Mouse (Mus musculus) limb, embryonic 10.5 days (tissue): ENCODE results near the gene Dgkg. TPM values are rescaled to one million over a fixed set of nuclear protein-coding genes. Genes with fewer than 3 reads are reported as not detected.

Experiments
- DNase-seq: peaks from one replicate; pipeline ENCODE4 v3.0.0-alpha.2; 2017; ENCODE audit warnings: low spot score
- H3K27ac ChIP-seq: fragments of 300-500 bp; sonication (generic); 2 replicates; pipeline ENCODE4 v1.5.1; 2016; ENCODE audit warnings: mild to moderate bottlenecking
- H3K27me3 ChIP-seq: fragments of 300-500 bp; sonication (generic); 2 replicates; pipeline ENCODE4 v1.6.1; 2016; ENCODE audit warnings: low read depth, mild to moderate bottlenecking; ENCODE audit not compliant: poor library complexity, severe bottlenecking
- H3K36me3 ChIP-seq: fragments of 300-500 bp; sonication (generic); 2 replicates; pipeline ENCODE4 v1.6.1; 2016; ENCODE audit warnings: mild to moderate bottlenecking, moderate library complexity
- H3K4me1 ChIP-seq: fragments of 300-500 bp; sonication (generic); 2 replicates; pipeline ENCODE4 v1.6.1; 2016
- H3K4me3 ChIP-seq: fragments of 300-500 bp; sonication (generic); 2 replicates; pipeline ENCODE4 v1.5.1; 2016; ENCODE audit warnings: mild to moderate bottlenecking, moderate library complexity
- H3K9me3 ChIP-seq: fragments of 300-500 bp; sonication (generic); replicated peaks from 2 replicates; pipeline ENCODE4 v1.6.1; 2016; ENCODE audit warnings: mild to moderate bottlenecking
- WGBS: fragments of 180-500 bp; shearing (Covaris S2); methylation state at CpG from one replicate; pipeline ENCODE4 v1.1.7; 2016; 5-methylcytosine and 5-hydroxymethylcytosine counted together
- polyA plus RNA-seq: library from polyadenylated mRNA; unstranded; fragments of >200 nt; fragmentation: Nextera tagmentation; extraction: Ambion mirVana; gene quantifications from 2 replicates; pipeline ENCODE4 v1.2.1, GENCODE M21; 2016

Dgkg gene
- polyA plus RNA-seq, 1 experiment from 2014 or later, result 0.29 TPM

- no peak for DNase-seq
- Histone ChIP-seq H3K4me3 (no peak overlapping the region), H3K27me3 (0 out of 2 replicates have a peak, but pooled peaks cover 3% of the 10 kb centered on the region), H3K27ac (peak overlapping the region; percentile 63; the same call in 1 of the 2 replicates), H3K9me3 (no peaks in the 10 kb centered on the region), H3K4me1 (peaks cover 22% of the 10 kb centered on the region), H3K36me3 (no peaks in the 10 kb centered on the region)
- WGBS, result 63% methylated on average over 6 of the region's 6 CpGs
These were observed 212.2 kb downstream of the Dgkg start for GRCm38 (mm10) chr16:22444786-22445185.

GRCm38 (mm10) chr16:22442202-22442601, 214.8 kb downstream of the Dgkg start:
- Histone ChIP-seq H3K27ac (no peak overlapping the region), H3K9me3 (no peaks in the 10 kb centered on the region), H3K36me3 (0 out of 2 replicates have a peak, but pooled peaks cover 3% of the 10 kb centered on the region), H3K4me1 (peaks cover 29% of the 10 kb centered on the region), H3K27me3 (0 out of 2 replicates have a peak, but pooled peaks cover 3% of the 10 kb centered on the region), H3K4me3 (no peak overlapping the region)
- WGBS, result 72% methylated on average over 7 of the region's 7 CpGs
- DNase-seq, result no peak

DNA sequence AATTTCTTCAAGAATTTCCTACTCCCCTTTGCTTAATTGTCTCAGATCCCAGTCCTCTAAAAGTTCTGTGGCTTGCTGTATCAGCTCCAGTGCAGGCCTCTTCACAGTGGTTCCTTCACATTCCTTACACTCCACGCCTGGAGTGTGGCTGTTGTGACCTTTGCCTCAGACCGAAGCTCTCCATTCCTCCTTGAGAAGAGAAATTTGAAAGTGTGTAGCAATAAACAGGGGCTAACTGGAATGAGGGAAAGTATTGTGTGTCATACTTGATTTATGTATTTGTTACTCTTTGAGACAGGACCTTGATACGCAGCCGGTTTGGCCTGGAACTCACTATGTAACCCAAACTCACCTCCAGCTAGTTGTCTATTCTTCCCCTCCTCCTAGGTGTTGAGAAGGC, 215.7 kb downstream of the Dgkg start:
- H3K27me3 ChIP-seq, result 0 out of 2 replicates have a peak, but pooled peaks cover 3% of the 10 kb centered on the region

GRCm38 (mm10) chr16:22440269-22440668, 216.8 kb downstream of the Dgkg start:
- Histone ChIP-seq H3K27ac (peak overlapping the region; percentile 95), H3K27me3 (0 out of 2 replicates have a peak, but pooled peaks cover 3% of the 10 kb centered on the region), H3K36me3 (peaks cover 9% of the 10 kb centered on the region), H3K9me3 (no peaks in the 10 kb centered on the region), H3K4me1 (peaks cover 32% of the 10 kb centered on the region), H3K4me3 (peak overlapping the region; percentile 87)
- WGBS, result under 1% methylated on average over 18 of the region's 18 CpGs
- DNase-seq, result peak; percentile 70

More for the DNA sequence above, 215.7 kb downstream of the Dgkg start:
- H3K4me3 ChIP-seq, result no peak overlapping the region
- H3K4me1 ChIP-seq, result peaks cover 31% of the 10 kb centered on the region
- WGBS, result 75% methylated on average over 4 of the region's 4 CpGs
- no peak for DNase-seq
- 0 out of 2 replicates have a peak, but pooled peaks cover 3% of the 10 kb centered on the region for H3K36me3 ChIP-seq
- H3K9me3 ChIP-seq, result no peaks in the 10 kb centered on the region
- 0 out of 2 replicates have a peak overlapping the region, but pooled peaks have one; percentile 95 for H3K27ac ChIP-seq

- H3K27me3 ChIP-seq, result 0 out of 2 replicates have a peak, but pooled peaks cover 3% of the 10 kb centered on the region
- under 1% methylated on average over 61 of the region's 63 CpGs for WGBS
- peak within 1 kb of the TSS; percentile 95 for H3K27ac ChIP-seq
- H3K4me1 ChIP-seq, result peaks cover 36% of the 10 kb centered on the region
- DNase-seq, result peak; percentile 96
- no peaks in the 10 kb centered on the region for H3K9me3 ChIP-seq
- H3K36me3 ChIP-seq, result peaks cover 15% of the 10 kb centered on the region
- peak within 1 kb of the TSS; percentile 87 for H3K4me3 ChIP-seq
These were observed 217.4 kb downstream of the Dgkg start, which contains the start of gene Etv5 for GRCm38 (mm10) chr16:22439499-22440177. TSS of gene Etv5 (minus strand) at chr16:22439719.

DNA sequence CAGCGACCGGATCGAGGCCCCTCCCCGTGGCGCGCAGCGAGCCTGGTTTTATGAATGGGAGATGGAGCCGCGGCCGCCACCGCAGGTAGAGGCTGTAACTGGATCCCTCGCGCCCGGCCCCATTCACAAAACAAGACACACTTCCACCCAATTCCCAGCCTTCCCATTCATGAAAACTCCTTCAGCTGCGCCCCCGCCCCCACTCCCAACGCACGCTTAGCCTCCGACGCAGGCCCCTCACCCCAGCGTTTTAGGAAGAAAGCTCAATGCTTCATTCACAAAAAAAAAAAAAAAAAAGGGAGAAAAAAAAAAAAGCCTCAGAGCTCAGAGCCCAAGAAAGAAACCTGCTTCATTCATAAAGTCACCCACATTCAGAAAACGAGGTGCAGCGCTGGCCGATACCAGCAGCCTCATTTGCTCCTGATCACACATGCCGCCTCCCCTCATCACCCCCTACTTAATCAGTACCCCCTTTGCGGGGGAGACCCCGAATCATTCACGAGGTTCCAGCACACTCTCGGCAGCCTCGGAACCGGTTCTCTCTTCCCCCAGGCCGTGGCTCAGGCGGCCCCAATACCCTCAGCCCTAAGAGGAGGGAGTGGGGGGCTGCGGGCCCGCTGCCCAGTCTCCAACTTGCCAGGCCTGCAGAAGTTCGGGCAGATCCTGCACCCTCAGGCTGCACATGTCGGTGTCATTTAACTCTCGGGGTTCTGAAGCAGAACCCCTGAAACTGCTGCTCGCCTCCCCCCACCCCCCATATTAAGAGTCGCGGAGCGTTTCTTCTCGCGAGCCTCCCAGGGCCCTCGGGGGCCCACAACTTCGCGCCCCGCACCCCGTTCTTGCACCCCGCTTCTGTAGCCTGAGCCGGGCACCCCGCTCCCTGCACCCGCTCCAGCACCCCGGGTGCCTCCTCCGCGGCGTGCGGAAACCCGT, 218.3 kb downstream of the Dgkg start:
- under 1% methylated on average over 59 of the region's 59 CpGs for WGBS
- Histone ChIP-seq H3K4me1 (peaks cover 38% of the 10 kb centered on the region), H3K36me3 (peaks cover 16% of the 10 kb centered on the region), H3K4me3 (peak overlapping the region; percentile 87), H3K27ac (peak overlapping the region; percentile 95), H3K27me3 (0 out of 2 replicates have a peak, but pooled peaks cover 3% of the 10 kb centered on the region), H3K9me3 (no peaks in the 10 kb centered on the region)
- DNase-seq, result peak; percentile 95

GRCm38 (mm10) chr16:22436106-22436505, 220.9 kb downstream of the Dgkg start:
- no peak overlapping the region for H3K4me3 ChIP-seq
- H3K4me1 ChIP-seq, result peaks cover 40% of the 10 kb centered on the region
- no peaks in the 10 kb centered on the region for H3K9me3 ChIP-seq
- WGBS, result 64% methylated on average over 6 of the region's 6 CpGs
- no peak overlapping the region for H3K27ac ChIP-seq
- no peaks in the 10 kb centered on the region for H3K27me3 ChIP-seq
- H3K36me3 ChIP-seq, result peaks cover 36% of the 10 kb centered on the region
- DNase-seq, result no peak

GRCm38 (mm10) chr16:22434530-22434929, 222.5 kb downstream of the Dgkg start:
- Histone ChIP-seq H3K9me3 (no peaks in the 10 kb centered on the region), H3K27ac (0 out of 2 replicates have a peak overlapping the region, but pooled peaks have one; percentile 70), H3K36me3 (peaks cover 47% of the 10 kb centered on the region), H3K4me3 (no peak overlapping the region), H3K27me3 (no peaks in the 10 kb centered on the region), H3K4me1 (peaks cover 39% of the 10 kb centered on the region)
- 55% methylated on average over 5 of the region's 5 CpGs for WGBS
- DNase-seq, result no peak

DNA sequence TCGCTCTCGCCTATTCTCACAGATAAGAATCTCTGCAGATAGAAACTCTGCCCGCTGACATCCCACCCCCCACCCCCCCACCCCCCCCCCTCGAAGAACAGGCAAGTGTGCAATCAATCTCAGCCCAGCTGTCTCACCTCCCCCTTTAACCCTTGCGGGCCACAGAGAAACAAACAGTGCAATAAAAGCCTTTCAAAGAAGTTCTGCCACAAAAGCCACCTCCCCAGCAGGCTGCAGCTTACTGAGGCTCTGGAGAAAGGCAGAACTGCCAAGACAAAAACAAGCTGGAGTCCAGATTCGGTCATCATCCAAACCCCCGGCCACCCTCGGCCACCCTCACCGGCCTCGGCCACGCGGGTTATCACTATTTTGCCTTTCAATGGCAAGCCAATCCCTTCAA, 223.1 kb downstream of the Dgkg start:
- no peak for DNase-seq

DNA sequence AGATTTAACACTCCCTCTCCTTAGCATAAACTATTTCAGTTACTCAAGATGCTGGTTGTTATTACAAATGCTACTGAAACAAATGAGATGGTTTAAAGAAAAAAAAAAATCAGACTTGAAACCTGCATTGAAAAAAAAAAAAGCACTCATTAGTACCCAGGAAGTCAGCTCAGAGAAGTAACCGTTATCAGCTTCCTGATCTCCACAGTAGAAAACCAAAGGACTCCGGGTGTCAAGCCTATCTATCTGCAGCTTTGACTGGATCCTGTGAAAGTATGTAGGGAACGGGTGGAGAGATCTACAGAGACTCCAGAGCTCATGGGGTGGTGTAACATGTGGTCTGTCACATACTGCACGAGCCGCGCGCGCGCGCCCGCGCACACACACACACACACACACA, 225.2 kb downstream of the Dgkg start:
- Histone ChIP-seq H3K36me3 (peaks cover 59% of the 10 kb centered on the region), H3K27me3 (no peaks in the 10 kb centered on the region), H3K4me1 (peaks cover 48% of the 10 kb centered on the region), H3K9me3 (no peaks in the 10 kb centered on the region), H3K27ac (no peak overlapping the region), H3K4me3 (no peak overlapping the region)
- WGBS, result 84% methylated on average over 12 of the region's 12 CpGs
- no peak for DNase-seq

More for the DNA sequence above, 223.1 kb downstream of the Dgkg start:
- peak overlapping the region; percentile 70 for H3K27ac ChIP-seq
- H3K4me3 ChIP-seq, result 0 out of 2 replicates have a peak overlapping the region, but pooled peaks have one; percentile 13
- no peaks in the 10 kb centered on the region for H3K9me3 ChIP-seq
- peaks cover 44% of the 10 kb centered on the region for H3K36me3 ChIP-seq
- 19% methylated on average over 12 of the region's 12 CpGs for WGBS
- peaks cover 42% of the 10 kb centered on the region for H3K4me1 ChIP-seq
- no peaks in the 10 kb centered on the region for H3K27me3 ChIP-seq

DNA sequence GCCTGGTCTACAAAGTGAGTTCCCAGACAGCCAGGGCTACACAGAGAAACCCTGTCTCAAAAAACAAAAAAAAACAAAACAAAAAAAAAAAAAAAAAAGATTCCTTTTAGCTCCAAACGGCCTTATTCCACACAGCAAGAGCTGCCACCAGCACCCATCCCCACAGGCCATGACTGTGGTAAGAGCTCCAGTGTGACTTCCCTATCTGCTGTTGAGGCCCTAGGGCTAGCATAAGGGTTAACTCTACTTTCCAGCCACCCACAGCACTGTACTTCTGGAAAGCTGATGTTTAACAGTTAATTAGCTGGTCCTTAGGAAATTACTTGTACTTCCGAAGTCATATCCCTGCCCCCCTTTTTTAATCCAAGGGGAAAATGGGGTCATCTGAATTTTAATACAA, 225.7 kb downstream of the Dgkg start:
- Histone ChIP-seq H3K4me1 (peaks cover 47% of the 10 kb centered on the region), H3K27me3 (no peaks in the 10 kb centered on the region), H3K27ac (no peak overlapping the region), H3K36me3 (peaks cover 61% of the 10 kb centered on the region), H3K4me3 (no peak overlapping the region), H3K9me3 (no peaks in the 10 kb centered on the region)
- whole genome bisulfite sequencing, result 81% methylated on average over 2 of the region's 2 CpGs
- DNase-seq, result no peak

DNA sequence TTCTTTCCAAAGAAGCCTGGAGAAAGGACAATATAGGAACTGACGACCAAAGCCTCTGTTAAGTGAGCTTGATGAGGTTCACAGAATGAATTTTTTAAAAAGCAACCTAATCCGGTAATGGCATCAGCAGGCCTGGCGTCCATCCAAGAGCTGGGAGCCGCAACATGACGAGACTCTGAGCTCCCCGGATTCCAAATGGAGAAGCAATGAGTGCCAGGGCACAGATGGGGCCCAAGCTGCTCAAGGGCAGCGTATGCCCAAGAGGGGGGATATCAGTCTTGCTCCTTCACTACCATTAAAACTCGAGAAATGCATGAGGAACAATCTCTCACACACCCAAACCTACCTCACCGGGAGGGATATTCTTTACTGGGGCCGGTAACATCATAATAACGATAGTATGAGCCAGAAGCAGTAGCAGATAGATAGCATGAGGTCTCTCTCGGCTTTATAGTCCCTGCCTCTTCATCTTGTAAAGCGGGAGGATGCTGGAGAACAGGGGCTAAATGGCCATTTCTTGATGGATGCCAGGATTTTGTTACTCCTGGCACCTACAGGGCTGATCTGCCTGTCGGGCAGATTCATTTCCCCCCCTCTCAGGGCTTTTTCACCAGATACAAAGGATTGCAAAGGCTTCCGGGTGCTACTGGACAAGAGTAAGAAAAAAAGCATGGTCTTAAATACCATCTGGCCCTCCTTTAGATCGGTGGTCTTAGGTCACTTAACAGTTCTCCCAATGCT, 226.6 kb downstream of the Dgkg start:
- H3K27me3 ChIP-seq, result no peaks in the 10 kb centered on the region
- no peak overlapping the region for H3K4me3 ChIP-seq
- DNase-seq, result no peak
- H3K9me3 ChIP-seq, result no peaks in the 10 kb centered on the region
- H3K27ac ChIP-seq, result no peak overlapping the region
- H3K36me3 ChIP-seq, result peaks cover 66% of the 10 kb centered on the region
- H3K4me1 ChIP-seq, result peaks cover 46% of the 10 kb centered on the region
- 83% methylated on average over 16 of the region's 16 CpGs for WGBS
